Mouse (Mus musculus) megakaryocyte-erythroid progenitor cell, adult 5-6 weeks (primary cell): Measurements from ENCODE around the gene Sema4f. TPM values are rescaled to one million over a fixed set of nuclear protein-coding genes. Genes with fewer than 3 reads are reported as not detected.

ENCODE experiments used
- ATAC-seq: replicated peaks from 2 replicates; pipeline ENCODE4 v1.8.0; 2016; ENCODE audit warnings: mild to moderate bottlenecking, inconsistent platforms; ENCODE audit not compliant: severe bottlenecking, poor library complexity, low FRiP score, low TSS enrichment
- total RNA-seq, 2 experiments: library from RNA; stranded (forward) in 1 of 2; stranded (reverse) in 1 of 2; fragments of 200-1000, 215-1000 nt in 1 of 2; fragments of >200 nt in 1 of 2; fragmentation: Nextera tagmentation in 1 of 2; gene quantifications; 2 replicates each; pipeline ENCODE4 v1.2.3; 2014 to 2017

The Sema4f gene
- total RNA-seq (2014; fragmentation: Nextera tagmentation) (not detected in 2 replicates), total RNA-seq (2017) (not detected in 2 replicates)

GRCm38 (mm10) chr6:82939167-82939912 is at the start of gene Sema4f:
TSS of gene Sema4f (minus strand) at chr6:82939769.
- ATAC-seq: peak; percentile 71

- ATAC-seq: no peak
Measured at GRCm38 (mm10) chr6:82987411-82987971, 47.9 kb upstream of the Sema4f start.

- peak; percentile 89 for ATAC-seq
Measured at GRCm38 (mm10) chr6:82971031-82971430, 31.5 kb upstream of the Sema4f start.

GRCm38 (mm10) chr6:82969249-82970084 is 29.9 kb upstream of the Sema4f start:
- no peak for ATAC-seq

GRCm38 (mm10) chr6:82961664-82962063 is 22.1 kb upstream of the Sema4f start:
- no peak for ATAC-seq

GRCm38 (mm10) chr6:82956553-82957251 is 17.1 kb upstream of the Sema4f start:
- peak; percentile 61 for ATAC-seq

- no peak for ATAC-seq
Measured at GRCm38 (mm10) chr6:82946651-82947050, 7.1 kb upstream of the Sema4f start, which contains the start of gene M1ap. TSS of gene M1ap (plus strand) at chr6:82946902.

GRCm38 (mm10) chr6:82945750-82946149 is 6.2 kb upstream of the Sema4f start:
- ATAC-seq: no peak

- ATAC-seq: no peak
Measured at GRCm38 (mm10) chr6:82940765-82941164, 1.2 kb upstream of the Sema4f start.

- ATAC-seq: no peak
Measured at GRCm38 (mm10) chr6:82934616-82935230, 4.8 kb downstream of the Sema4f start.

GRCm38 (mm10) chr6:82927617-82928016 is 12.0 kb downstream of the Sema4f start:
- no peak for ATAC-seq

- no peak for ATAC-seq
Measured at GRCm38 (mm10) chr6:82926528-82926927, 13.0 kb downstream of the Sema4f start.

- ATAC-seq: no peak
Measured at GRCm38 (mm10) chr6:82926106-82926505, 13.5 kb downstream of the Sema4f start.

- ATAC-seq: peak; percentile 70; the same call in 1 of the 2 replicates
Measured at GRCm38 (mm10) chr6:82925005-82925404, 14.6 kb downstream of the Sema4f start.

GRCm38 (mm10) chr6:82921426-82922224 is 17.9 kb downstream of the Sema4f start:
- no peak for ATAC-seq

GRCm38 (mm10) chr6:82919520-82919919 is 20.0 kb downstream of the Sema4f start:
- no peak for ATAC-seq

GRCm38 (mm10) chr6:82918371-82918770 is 21.2 kb downstream of the Sema4f start:
- no peak for ATAC-seq

GRCm38 (mm10) chr6:82917778-82918129 is 21.8 kb downstream of the Sema4f start:
- ATAC-seq: 0 out of 2 replicates have a peak, but pooled peaks have one; percentile 38
